Mouse (Mus musculus) heart, embryonic 16.5 days (tissue): ENCODE measurements around the gene Sh3bp5. TPM values are rescaled to one million over a fixed set of nuclear protein-coding genes. Genes with fewer than 3 reads are reported as not detected.
A peak's percentile ranks its signal among the peaks of the same experiment; 100 is the strongest.

Experiments
- ATAC-seq: fragments of 200-750 bp; cut with Nextera tagmentation; replicated peaks from 2 replicates; pipeline ENCODE4 v1.8.0; 2017; ENCODE audit warnings: moderate number of reproducible peaks; ENCODE audit not compliant: insufficient read depth, low FRiP score; ENCODE audit errors: extremely low read depth
- H3K27ac ChIP-seq: fragments of 300-500 bp; sonication (generic); 2 replicates; pipeline ENCODE4 v1.5.1; 2014; ENCODE audit warnings: mild to moderate bottlenecking, low read length, control low read depth, moderate library complexity
- H3K27me3 ChIP-seq: fragments of 300-500 bp; sonication (generic); 2 replicates; pipeline ENCODE4 v1.6.1; 2014; ENCODE audit warnings: low read length, mixed read lengths; ENCODE audit not compliant: control insufficient read depth, insufficient read depth
- H3K36me3 ChIP-seq: fragments of 300-500 bp; sonication (generic); 2 replicates; pipeline ENCODE4 v1.6.1; 2014; ENCODE audit not compliant: control insufficient read depth, insufficient read depth
- H3K4me1 ChIP-seq: fragments of 300-500 bp; sonication (generic); 2 replicates; pipeline ENCODE4 v1.6.1; 2014; ENCODE audit warnings: low read length, mixed read lengths; ENCODE audit not compliant: control insufficient read depth, insufficient read depth
- H3K4me2 ChIP-seq: fragments of 300-500 bp; sonication (generic); 2 replicates; pipeline ENCODE4 v1.6.1; 2014; ENCODE audit warnings: low read depth, mild to moderate bottlenecking, control low read depth, low read length
- H3K4me3 ChIP-seq: fragments of 300-500 bp; sonication (generic); 2 replicates; pipeline ENCODE4 v1.5.1; 2014; ENCODE audit warnings: mild to moderate bottlenecking, control low read depth, low read length
- H3K9ac ChIP-seq: fragments of 300-500 bp; sonication (generic); 2 replicates; pipeline ENCODE4 v1.6.1; 2014; ENCODE audit warnings: low read length, control low read depth
- H3K9me3 ChIP-seq: fragments of 300-500 bp; sonication (generic); replicated peaks from 2 replicates; pipeline ENCODE4 v1.6.1; 2016; ENCODE audit warnings: low read length; ENCODE audit not compliant: control insufficient read depth
- WGBS: fragments of 180-500 bp; shearing (Covaris S2); extraction: QIAGEN DNeasy Blood & Tissue Kit; methylation state at CpG from one replicate; pipeline ENCODE4 v1.1.7; 2014; 5-methylcytosine and 5-hydroxymethylcytosine counted together
- polyA plus RNA-seq: library from polyadenylated mRNA; unstranded; fragments of >200 nt; fragmentation: Nextera tagmentation; extraction: Ambion mirVana; gene quantifications from 2 replicates; pipeline ENCODE4 v1.2.1, GENCODE M21; 2015

The Sh3bp5 gene
- polyA plus RNA-seq, 1 experiment from 2014 or later = 25.8 TPM

GRCm38 (mm10) chr14:31394822-31395532 is 40.9 kb downstream of the Sh3bp5 start:
- Histone ChIP-seq H3K4me1 (peaks cover 38% of the 10 kb centered on the region), H3K9me3 (peaks cover 5% of the 10 kb centered on the region; the same call in 1 of the 2 replicates), H3K27ac (peak overlapping the region; percentile 52), H3K9ac (no peak overlapping the region), H3K4me3 (no peak overlapping the region), H3K27me3 (no peaks in the 10 kb centered on the region), H3K4me2 (no peak overlapping the region), H3K36me3 (no peaks in the 10 kb centered on the region)
- whole genome bisulfite sequencing = 81% methylated on average over 9 of the region's 9 CpGs
- ATAC-seq = no peak

GRCm38 (mm10) chr14:31393936-31394630 is 41.8 kb downstream of the Sh3bp5 start:
- Histone ChIP-seq H3K9ac (0 out of 2 replicates have a peak overlapping the region, but pooled peaks have one; percentile 13), H3K4me1 (peaks cover 34% of the 10 kb centered on the region), H3K9me3 (peaks cover 5% of the 10 kb centered on the region; the same call in 1 of the 2 replicates), H3K36me3 (no peaks in the 10 kb centered on the region), H3K4me3 (no peak overlapping the region), H3K27me3 (no peaks in the 10 kb centered on the region), H3K4me2 (no peak overlapping the region), H3K27ac (peak overlapping the region; percentile 1; the same call in 1 of the 2 replicates)
- ATAC-seq = no peak
- WGBS = 56% methylated on average over 7 of the region's 7 CpGs

GRCm38 (mm10) chr14:31393546-31393890 is 42.4 kb downstream of the Sh3bp5 start:
- Histone ChIP-seq H3K36me3 (no peaks in the 10 kb centered on the region), H3K4me3 (no peak overlapping the region), H3K9ac (no peak overlapping the region), H3K4me2 (no peak overlapping the region), H3K4me1 (peaks cover 37% of the 10 kb centered on the region), H3K27ac (no peak overlapping the region), H3K9me3 (peaks cover 5% of the 10 kb centered on the region; the same call in 1 of the 2 replicates), H3K27me3 (no peaks in the 10 kb centered on the region)
- ATAC-seq = no peak
- 47% methylated on average over 3 of the region's 3 CpGs for WGBS

- Histone ChIP-seq H3K27me3 (no peaks in the 10 kb centered on the region), H3K9ac (0 out of 2 replicates have a peak overlapping the region, but pooled peaks have one; percentile 18), H3K36me3 (no peaks in the 10 kb centered on the region), H3K4me3 (no peak overlapping the region), H3K4me2 (no peak overlapping the region), H3K4me1 (peaks cover 38% of the 10 kb centered on the region), H3K27ac (no peak overlapping the region), H3K9me3 (peaks cover 5% of the 10 kb centered on the region; the same call in 1 of the 2 replicates)
- WGBS = 40% methylated on average over 8 of the region's 8 CpGs
- 0 out of 2 replicates have a peak, but pooled peaks have one; percentile 8 for ATAC-seq
These were observed 42.9 kb downstream of the Sh3bp5 start for GRCm38 (mm10) chr14:31392873-31393545.

- Histone ChIP-seq H3K4me2 (no peak overlapping the region), H3K4me3 (no peak overlapping the region), H3K27me3 (no peaks in the 10 kb centered on the region), H3K4me1 (peaks cover 32% of the 10 kb centered on the region), H3K27ac (no peak overlapping the region), H3K36me3 (no peaks in the 10 kb centered on the region), H3K9ac (no peak overlapping the region), H3K9me3 (peaks cover 5% of the 10 kb centered on the region; the same call in 1 of the 2 replicates)
- WGBS = 45% methylated on average over 5 of the region's 5 CpGs
- no peak for ATAC-seq
These were observed 43.6 kb downstream of the Sh3bp5 start for GRCm38 (mm10) chr14:31392300-31392699.

GRCm38 (mm10) chr14:31389421-31390147 is 46.3 kb downstream of the Sh3bp5 start:
- Histone ChIP-seq H3K36me3 (no peaks in the 10 kb centered on the region), H3K4me2 (no peak overlapping the region), H3K27ac (no peak overlapping the region), H3K4me3 (no peak overlapping the region), H3K9me3 (no peaks in the 10 kb centered on the region), H3K4me1 (peaks cover 47% of the 10 kb centered on the region), H3K9ac (no peak overlapping the region), H3K27me3 (no peaks in the 10 kb centered on the region)
- WGBS = 89% methylated on average over 8 of the region's 8 CpGs
- no peak for ATAC-seq

DNA sequence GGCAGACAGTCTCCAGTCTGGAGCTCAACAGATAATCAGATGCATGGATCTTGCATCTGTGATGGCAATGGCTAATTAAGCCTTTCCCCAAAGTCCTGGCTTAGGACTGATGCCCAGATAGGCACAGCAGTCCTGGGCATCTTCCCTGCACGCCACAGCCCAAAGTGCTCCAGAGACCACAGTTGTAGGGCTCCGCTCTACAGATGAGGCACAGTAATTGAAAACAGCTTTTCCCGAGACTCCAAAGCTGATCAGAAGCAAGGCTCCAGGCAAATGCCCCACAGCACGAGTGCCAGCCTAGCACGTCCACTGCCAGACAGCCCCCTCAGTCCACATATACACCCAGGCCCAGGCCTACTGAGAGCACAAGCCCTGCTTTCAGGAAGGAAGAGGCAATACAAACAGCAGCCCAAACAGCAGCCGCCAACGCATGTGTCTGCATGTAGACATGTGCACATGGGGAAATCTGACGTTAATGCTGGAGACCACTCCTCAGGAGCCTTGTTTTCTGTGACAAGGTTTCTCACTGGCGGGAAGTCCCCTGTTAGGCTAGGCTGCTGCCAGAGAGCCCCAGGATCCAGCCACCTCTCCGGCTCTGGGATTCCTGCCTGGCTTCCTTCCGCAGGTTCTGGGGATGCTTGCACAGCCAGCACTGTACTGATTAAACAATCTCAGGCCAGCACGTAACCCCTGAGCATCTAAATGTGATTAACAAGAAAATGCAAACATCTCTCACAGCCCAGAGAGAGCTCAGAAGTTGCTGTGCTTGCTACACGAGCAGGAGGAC is 47.6 kb downstream of the Sh3bp5 start:
- H3K27me3 ChIP-seq = no peaks in the 10 kb centered on the region
- WGBS = 70% methylated on average over 13 of the region's 13 CpGs
- H3K27ac ChIP-seq = peak overlapping the region; percentile 43
- no peaks in the 10 kb centered on the region for H3K36me3 ChIP-seq
- no peak overlapping the region for H3K4me2 ChIP-seq
- H3K4me1 ChIP-seq = peaks cover 40% of the 10 kb centered on the region
- H3K9me3 ChIP-seq = no peaks in the 10 kb centered on the region
- no peak for ATAC-seq
- no peak overlapping the region for H3K4me3 ChIP-seq
- H3K9ac ChIP-seq = no peak overlapping the region

DNA sequence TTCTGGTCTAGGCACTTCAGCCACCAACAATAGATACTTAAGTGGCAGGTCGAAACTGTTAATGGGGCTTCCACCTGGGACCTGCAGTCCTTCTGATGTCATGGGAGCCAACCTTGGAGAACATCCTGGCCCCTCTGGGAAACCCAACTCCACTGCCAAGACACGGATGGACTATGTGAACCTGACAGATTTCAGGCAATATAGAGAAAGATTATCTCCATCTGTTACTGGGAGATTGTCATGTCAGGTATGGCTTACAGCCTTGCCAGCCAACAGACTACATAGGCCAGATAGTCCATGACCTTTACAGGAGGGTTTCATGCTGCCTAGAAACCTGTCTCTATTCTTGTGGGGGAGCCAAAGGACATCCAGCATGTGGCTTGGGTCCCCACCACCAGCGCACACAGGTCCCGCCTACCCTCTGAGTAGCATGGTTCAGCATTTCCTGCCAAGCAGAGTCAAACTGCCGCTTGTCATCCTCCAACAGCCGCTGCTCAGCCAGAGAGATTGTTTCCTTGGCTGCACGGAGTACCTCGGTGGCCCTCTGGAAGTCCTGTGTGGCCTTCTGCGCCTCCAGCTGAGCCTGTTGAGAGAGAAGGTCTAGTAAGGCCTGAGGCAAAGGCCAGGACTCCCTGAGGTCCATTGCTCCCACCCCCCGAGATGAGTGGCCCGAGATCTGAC is 48.4 kb downstream of the Sh3bp5 start:
- Histone ChIP-seq H3K4me1 (peaks cover 32% of the 10 kb centered on the region), H3K4me3 (no peak overlapping the region), H3K36me3 (no peaks in the 10 kb centered on the region), H3K27ac (no peak overlapping the region), H3K9me3 (no peaks in the 10 kb centered on the region; the same call in 1 of the 2 replicates), H3K9ac (no peak overlapping the region), H3K4me2 (no peak overlapping the region), H3K27me3 (no peaks in the 10 kb centered on the region)
- WGBS = 67% methylated on average over 11 of the region's 11 CpGs
- ATAC-seq = no peak
